Mouse (Mus musculus) testis, adult 2 months (tissue): Measurements from ENCODE around the gene Rtn1. TPM values are rescaled to one million over a fixed set of nuclear protein-coding genes. Genes with fewer than 3 reads are reported as not detected.
"Not testable (repeated sequence)": the region's sequence is repeated elsewhere in the genome, so short reads cannot be mapped to it uniquely, and the experiment has no call there.

Experiments used
- H3K27ac ChIP-seq: fragments of 200-500 bp; 2 replicates; pipeline ENCODE4 v1.5.1; 2012; ENCODE audit warnings: low read depth, low read length; ENCODE audit not compliant: control insufficient read depth, insufficient read depth
- H3K27me3 ChIP-seq: fragments of 200-500 bp; 2 replicates; pipeline ENCODE4 v1.6.1; 2012; ENCODE audit warnings: mild to moderate bottlenecking, low read length, moderate library complexity; ENCODE audit not compliant: control insufficient read depth, insufficient read depth
- H3K36me3 ChIP-seq: fragments of 200-500 bp; 2 replicates; pipeline ENCODE4 v1.6.1; 2012; ENCODE audit warnings: mild to moderate bottlenecking, low read length; ENCODE audit not compliant: control insufficient read depth, insufficient read depth
- H3K4me1 ChIP-seq: fragments of 200-500 bp; 2 replicates; pipeline ENCODE4 v1.6.1; 2012; ENCODE audit warnings: low read length; ENCODE audit not compliant: control insufficient read depth, insufficient read depth
- H3K4me3 ChIP-seq: fragments of 200-500 bp; 2 replicates; pipeline ENCODE4 v1.5.1; 2012; ENCODE audit warnings: low read depth, mild to moderate bottlenecking, low read length, moderate library complexity, mixed read lengths; ENCODE audit not compliant: control insufficient read depth
- CTCF ChIP-seq: fragments of 200-500 bp; IDR thresholded peaks from 2 replicates; pipeline ENCODE4 v1.5.1; 2012; ENCODE audit warnings: low read depth, mild to moderate bottlenecking, inconsistent platforms, low read length, moderate library complexity; ENCODE audit not compliant: control insufficient read depth, insufficient read depth, insufficient replicate concordance
- POLR2A ChIP-seq: fragments of 200-500 bp; IDR thresholded peaks from 2 replicates; pipeline ENCODE4 v1.6.1; 2012; ENCODE audit warnings: low read depth, mild to moderate bottlenecking, inconsistent platforms, low read length, moderate library complexity; ENCODE audit not compliant: control insufficient read depth
- polyA plus RNA-seq: library from polyadenylated mRNA; depleted of rRNA; stranded (reverse); fragments of >200 nt; gene quantifications from 2 replicates; pipeline ENCODE4 v1.2.3, GENCODE M21; 2012

Gene Rtn1
- polyA plus RNA-seq, 1 experiment, result 30.8 TPM

- Histone ChIP-seq H3K27ac (no peak overlapping the region), H3K4me3 (no peak overlapping the region), H3K4me1 (peaks cover 8% of the 10 kb centered on the region), H3K36me3 (no peaks in the 10 kb centered on the region; the same call in 1 of the 2 replicates), H3K27me3 (no peaks in the 10 kb centered on the region)
- TF ChIP-seq POLR2A, result no peak
- TF ChIP-seq CTCF, result no peak
These were observed 107.4 kb downstream of the Rtn1 start for GRCm38 (mm10) chr12:72301431-72301830.

- H3K36me3 ChIP-seq, result no peaks in the 10 kb centered on the region; the same call in 1 of the 2 replicates
- no peaks in the 10 kb centered on the region for H3K27me3 ChIP-seq
- H3K4me3 ChIP-seq, result no peak overlapping the region
- H3K27ac ChIP-seq, result no peak overlapping the region
- peaks cover 5% of the 10 kb centered on the region for H3K4me1 ChIP-seq
- TF ChIP-seq CTCF (no peak), POLR2A (no peak)
These were observed 107.9 kb downstream of the Rtn1 start for GRCm38 (mm10) chr12:72300971-72301370.

- Histone ChIP-seq H3K4me3 (no peak overlapping the region), H3K36me3 (no peaks in the 10 kb centered on the region; the same call in 1 of the 2 replicates), H3K4me1 (no peaks in the 10 kb centered on the region), H3K27me3 (no peaks in the 10 kb centered on the region), H3K27ac (no peak overlapping the region)
- TF ChIP-seq CTCF (no peak), POLR2A (no peak)
These were observed 110.6 kb downstream of the Rtn1 start for GRCm38 (mm10) chr12:72298222-72298621.

GRCm38 (mm10) chr12:72296552-72296951, 112.3 kb downstream of the Rtn1 start:
- no peak overlapping the region for H3K4me3 ChIP-seq
- TF ChIP-seq CTCF (no peak), POLR2A (no peak)
- no peaks in the 10 kb centered on the region for H3K4me1 ChIP-seq
- H3K27me3 ChIP-seq, result no peaks in the 10 kb centered on the region
- H3K36me3 ChIP-seq, result no peaks in the 10 kb centered on the region; the same call in 1 of the 2 replicates
- H3K27ac ChIP-seq, result no peak overlapping the region

- H3K4me3 ChIP-seq, H3K4me1 ChIP-seq, H3K27ac ChIP-seq, H3K27me3 ChIP-seq, H3K36me3 ChIP-seq: not testable (repeated sequence)
These were observed 115.7 kb downstream of the Rtn1 start for GRCm38 (mm10) chr12:72293185-72293584.

- no peak overlapping the region for H3K27ac ChIP-seq
- H3K36me3 ChIP-seq, result no peaks in the 10 kb centered on the region
- H3K27me3 ChIP-seq, result no peaks in the 10 kb centered on the region
- TF ChIP-seq CTCF (no peak), POLR2A (no peak)
- no peaks in the 10 kb centered on the region for H3K4me1 ChIP-seq
- no peak overlapping the region for H3K4me3 ChIP-seq
These were observed 116.3 kb downstream of the Rtn1 start for GRCm38 (mm10) chr12:72292566-72292965.

GRCm38 (mm10) chr12:72291266-72291665, 117.6 kb downstream of the Rtn1 start:
- H3K4me3 ChIP-seq, result no peak overlapping the region
- no peak for TF ChIP-seq POLR2A
- no peak for TF ChIP-seq CTCF
- no peak overlapping the region for H3K27ac ChIP-seq
- H3K27me3 ChIP-seq, result no peaks in the 10 kb centered on the region
- H3K4me1 ChIP-seq, result no peaks in the 10 kb centered on the region
- H3K36me3 ChIP-seq, result no peaks in the 10 kb centered on the region

- Histone ChIP-seq H3K4me3 (no peak overlapping the region), H3K4me1 (no peaks in the 10 kb centered on the region), H3K36me3 (no peaks in the 10 kb centered on the region), H3K27me3 (no peaks in the 10 kb centered on the region), H3K27ac (no peak overlapping the region)
- no peak for TF ChIP-seq CTCF
- TF ChIP-seq POLR2A, result no peak
These were observed 120.6 kb downstream of the Rtn1 start for GRCm38 (mm10) chr12:72288215-72288614.
